Mouse (Mus musculus) thymus, adult 18-20 months (tissue): ENCODE data around the gene Thap8.

ENCODE experiments used
- DNase-seq, 2 experiments: peaks; one replicate each; pipeline ENCODE4 v3.0.0; 2022; ENCODE audit warnings: mixed read lengths in 2 of 2

Gene Thap8

DNA sequence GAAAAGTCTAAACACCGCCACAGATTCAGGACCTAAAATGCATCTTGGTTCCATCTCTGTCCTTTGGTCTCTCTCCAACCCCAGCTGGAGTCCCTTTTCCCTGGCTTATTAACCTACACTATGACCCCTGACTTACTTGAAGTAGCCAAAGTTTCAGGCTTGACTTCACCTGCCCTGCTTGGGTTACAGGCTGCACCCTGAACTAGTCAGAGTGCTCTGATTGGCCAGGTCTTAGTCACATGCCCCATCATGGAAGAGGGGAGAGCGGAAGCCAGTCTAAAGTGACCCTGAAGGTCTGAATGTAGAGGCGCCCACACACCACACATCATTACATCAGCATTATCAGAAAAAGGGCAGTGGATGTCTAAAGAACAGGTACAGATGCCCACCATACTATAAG is 38.2 kb downstream of the Thap8 start:
- DNase-seq, result no peak

DNA sequence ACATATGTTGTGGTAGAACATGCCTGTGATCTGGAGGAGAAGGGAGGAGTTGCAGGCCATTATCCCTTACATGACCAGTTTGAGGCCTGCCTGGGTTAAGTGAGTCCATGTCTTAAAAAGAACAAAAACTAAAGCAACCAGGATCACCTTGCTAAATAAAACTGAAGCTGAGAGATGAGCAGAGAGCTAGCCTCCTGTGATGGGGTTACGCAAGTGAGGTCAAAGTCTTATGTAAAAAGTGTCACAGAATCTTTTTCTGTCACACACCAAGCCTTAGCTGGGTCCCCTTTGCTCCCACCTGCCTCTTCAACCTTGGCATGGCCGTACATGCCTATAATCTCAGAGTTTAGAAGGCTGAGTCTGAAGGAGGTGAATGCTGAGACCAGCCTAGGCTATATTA is 41.1 kb downstream of the Thap8 start:
- no peak for DNase-seq

DNA sequence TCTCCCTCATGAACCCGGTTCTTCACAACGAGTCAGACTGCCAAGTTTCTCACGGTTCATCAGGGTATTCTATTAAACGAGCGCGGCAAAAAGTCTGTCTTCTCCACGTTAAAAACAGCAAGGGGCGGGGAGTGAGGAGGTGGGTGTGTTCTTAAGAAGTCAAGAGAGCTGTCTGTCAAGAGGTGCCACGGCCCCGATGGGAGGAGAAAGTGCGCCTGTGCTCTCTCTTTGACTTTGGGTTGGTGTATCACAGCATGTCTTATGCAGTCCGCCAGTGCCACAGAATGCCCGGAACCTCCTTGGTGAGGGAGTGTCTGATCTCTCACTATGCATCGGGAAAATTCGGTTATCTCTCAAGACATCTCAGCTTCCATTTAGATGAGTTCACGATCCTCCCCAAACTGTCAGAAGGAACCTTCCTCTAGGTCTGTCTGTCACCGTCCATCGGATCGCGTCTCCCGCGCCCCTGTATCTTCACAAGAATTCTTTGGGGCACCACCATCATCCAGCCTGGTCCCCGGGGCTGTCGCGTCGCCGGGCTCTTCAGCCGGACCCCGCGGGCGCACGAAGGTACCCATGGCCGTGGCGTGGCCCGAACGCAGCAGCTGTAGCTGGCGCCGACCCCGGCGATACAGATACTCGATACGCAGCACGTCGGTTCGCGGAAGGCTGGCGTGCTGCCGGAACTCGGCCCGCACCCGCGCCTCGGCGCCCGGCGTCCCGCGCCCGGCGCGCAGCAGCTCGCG is 41.8 kb downstream of the Thap8 start, which contains the start of gene E130208F15Rik:
Gene E130208F15Rik, plus strand, starts transcription at position 202 of the 746 bp plus-strand sequence.
- peak; percentile 62 to 74 for DNase-seq

DNA sequence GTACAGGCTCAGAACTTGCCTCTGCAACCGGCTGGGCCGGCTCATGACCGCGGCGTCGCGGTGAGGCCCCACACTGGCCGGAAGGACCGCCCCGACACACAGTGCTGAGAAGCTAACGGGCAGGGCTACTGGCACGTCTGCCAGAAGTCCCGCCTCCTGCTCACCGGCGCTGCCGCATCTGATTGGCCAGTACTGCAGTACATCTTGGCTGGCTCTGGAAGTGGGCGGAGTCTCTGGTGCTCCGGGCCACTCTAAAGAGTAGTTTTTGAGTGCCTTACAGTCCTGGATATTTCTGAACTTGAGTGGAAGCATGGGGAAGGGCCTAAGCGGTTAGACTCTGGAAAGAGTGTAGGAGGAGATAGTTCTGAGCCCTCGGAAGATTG is 42.4 kb downstream of the Thap8 start:
- peak; percentile 95 to 96 for DNase-seq

DNA sequence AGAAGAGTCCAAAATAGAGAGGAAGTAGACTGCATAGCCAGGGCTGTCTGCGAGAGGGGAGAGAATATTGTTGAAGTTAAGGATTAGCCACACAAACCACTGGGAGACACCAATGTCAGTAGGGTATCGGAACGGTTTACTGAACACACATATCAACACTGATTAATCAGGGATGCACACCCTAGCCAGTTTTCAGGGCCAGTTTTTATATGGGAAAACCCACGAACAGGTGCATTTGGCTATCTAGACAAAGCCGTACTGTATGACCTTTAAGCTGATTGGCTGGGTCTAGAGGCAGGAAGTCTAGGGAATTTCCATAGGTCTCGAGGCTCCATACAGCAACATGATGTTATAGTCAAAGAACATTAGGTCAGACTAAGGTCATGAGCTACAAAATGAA is 43.0 kb downstream of the Thap8 start:
- no peak for DNase-seq

DNA sequence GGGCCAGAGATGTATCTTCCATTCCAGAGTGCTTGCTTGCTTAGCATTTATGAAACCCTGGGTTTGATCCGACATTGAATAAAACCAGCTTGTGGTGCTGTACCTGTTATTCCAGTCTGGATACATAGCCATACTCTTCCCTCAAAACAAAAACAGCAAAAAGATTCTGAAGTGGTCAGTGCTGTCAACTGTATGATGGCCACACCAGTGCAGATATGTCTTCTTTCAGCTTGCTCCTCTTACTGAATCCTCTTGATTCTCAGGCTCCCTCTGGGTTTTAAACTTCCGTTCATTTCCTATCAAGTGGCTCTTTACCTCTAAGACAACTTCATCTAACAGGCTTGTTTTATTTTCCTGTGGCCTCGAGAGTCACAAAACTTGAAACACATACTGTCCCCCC is 43.9 kb downstream of the Thap8 start, which contains the start of gene Sdhaf1:
Gene Sdhaf1, minus strand, starts transcription at position 101 of the 400 bp plus-strand sequence.
- DNase-seq, result no peak

DNA sequence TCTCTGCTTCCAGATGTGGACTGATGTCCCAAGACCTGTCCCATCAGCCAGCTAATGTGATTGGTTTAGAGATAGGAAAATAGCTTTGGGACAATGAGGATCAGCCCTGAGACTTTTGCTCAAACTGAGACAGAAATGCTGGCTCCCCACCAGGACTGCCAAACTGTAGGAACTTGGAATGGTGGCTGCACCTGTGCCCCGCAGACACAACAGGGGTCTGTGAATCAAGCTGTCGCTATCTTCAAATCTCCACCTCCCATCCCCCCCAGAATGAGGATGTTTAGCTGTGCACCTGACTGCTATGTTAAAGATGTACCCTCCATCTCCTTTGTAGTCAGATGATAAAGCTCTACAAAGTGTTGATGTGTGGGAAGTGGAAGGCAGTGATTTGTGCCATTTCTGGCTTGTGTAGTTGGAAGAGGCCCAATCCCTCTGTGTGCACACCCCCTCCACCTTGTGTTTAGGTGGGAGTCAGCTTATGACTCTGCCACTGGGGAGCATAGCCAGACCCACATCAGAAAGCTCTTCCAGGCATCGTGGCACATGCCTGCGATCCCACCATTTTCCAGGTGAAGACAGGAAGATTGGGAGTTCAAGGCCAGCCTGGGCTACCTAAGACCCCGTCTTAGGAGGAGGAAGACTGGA is 44.5 kb downstream of the Thap8 start:
- DNase-seq, result no peak

DNA sequence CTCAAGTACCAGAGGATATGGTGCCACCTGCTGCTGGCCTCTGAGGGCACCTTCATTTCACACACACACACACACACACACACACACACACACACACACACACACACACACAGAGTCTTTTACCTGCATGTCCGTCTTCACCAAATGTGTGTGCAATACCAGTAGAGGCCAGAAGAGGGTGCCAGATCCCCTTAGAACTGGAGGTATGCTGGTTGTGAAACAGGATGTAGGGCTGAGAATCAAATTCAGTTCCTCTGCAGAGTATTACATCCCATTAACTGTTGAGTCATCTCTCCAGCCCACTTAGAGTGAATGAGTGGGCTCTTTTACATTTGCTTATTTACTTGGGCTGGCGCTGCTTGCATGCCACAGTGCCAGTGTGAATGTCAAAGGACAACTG is 45.5 kb downstream of the Thap8 start:
- DNase-seq, result no peak

DNA sequence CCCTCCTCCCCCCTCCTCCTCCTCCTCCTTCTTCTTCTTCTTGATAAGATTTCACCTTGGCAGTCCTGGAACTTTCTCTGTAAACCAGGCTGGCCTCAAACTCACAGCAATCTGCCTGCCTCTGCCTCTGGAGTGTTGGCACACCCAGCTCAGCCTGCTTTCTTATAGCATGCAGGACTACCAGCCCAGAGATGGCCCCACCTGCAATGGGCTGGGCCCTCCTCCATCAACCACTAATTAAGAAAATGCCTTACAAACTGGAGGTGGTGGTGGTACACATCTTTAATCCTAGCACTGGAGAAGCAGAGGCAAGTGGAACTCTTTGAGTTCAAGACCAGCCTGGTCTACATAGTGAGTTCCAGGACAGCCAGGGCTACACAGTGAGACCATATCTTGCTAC is 46.5 kb downstream of the Thap8 start:
- DNase-seq, result no peak

DNA sequence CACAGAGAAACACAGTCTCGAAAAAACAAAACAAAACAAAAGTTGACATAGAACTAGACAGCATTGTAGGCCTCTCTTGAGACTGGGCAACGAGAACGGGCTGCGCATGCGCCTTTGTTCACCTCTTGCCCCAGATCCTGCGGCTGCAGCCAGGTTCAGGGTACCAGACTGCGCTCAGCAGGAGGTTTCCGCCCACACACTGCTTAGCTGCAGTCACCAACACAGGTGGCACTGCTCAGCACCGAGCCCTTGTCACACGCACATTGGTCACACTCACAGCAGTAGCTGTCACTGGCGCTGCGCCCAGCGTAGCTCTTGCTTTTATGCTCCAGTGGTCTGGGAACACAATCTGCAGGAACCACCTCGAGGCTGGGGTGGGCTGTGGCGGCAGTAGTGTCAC is 47.2 kb downstream of the Thap8 start:
- DNase-seq, result no peak

DNA sequence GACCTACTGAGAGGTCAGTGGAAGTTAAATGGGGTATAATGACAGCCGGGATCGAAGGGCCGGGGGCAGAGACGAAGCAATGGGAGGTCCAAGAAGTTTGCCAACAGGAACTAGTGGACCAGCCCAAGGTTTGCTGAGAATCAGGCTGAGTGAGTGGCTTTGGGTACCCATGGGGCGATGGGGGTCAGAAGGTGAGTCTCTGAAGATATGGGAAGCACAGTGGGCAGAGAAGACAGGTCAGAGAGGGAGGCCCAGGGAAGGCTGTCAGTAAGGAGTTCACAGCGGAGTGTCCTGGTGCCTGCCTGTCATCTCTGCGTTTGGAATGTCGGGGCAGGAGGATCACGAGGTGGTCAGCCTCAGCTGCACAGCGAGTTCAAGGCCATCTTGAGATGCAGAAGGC is 48.5 kb downstream of the Thap8 start:
- no peak for DNase-seq

DNA sequence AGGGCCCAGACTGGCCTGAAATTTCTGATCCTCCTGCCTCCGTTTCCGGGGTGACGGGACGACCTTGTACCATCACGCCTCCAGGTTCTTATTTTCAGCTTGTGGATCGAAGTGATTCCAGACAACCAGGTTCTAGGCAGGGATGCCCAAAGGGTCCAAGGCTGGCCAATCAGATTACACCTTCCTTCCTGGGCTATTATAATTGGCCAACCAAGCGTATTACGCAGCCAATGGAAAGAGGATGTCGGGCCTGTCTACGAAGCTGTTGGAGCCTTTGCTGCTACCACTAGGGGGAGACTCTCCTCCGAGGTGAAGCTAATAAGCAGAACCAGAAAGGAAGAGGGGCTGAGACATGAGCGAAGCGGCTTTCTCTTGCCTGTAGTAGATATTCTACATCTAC is 52.0 kb downstream of the Thap8 start:
- DNase-seq, result peak; percentile 45 to 70

DNA sequence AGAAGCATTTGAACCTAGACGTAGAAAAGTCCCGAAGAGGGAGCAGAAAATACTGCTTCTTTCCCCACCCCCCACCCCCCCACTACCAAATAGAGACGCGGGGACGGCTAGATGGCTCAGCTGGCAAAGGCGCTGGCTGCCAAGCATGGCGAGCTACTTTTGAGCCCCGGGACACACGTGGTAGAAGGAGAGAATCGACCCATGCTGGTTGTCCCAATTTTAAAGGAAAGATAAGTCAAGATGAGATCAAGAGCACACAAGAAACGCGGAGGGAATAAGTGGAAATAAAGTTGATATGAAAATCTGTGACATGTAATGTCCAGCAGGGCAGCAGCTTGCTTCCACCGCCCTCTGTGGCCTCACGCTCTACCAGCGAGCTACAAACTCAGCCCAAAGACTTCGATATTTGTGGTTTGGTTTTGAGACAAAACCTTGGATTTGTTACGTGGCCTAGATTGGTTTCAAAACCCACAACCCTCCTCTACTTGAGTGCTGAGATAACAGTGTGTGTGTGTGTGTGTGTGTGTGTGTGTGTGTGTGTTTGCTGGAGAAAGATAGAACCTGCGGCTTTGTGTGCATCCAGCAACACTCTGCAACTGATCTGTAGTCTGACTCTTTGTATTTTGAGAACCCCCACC is 52.8 kb downstream of the Thap8 start:
- no peak for DNase-seq

DNA sequence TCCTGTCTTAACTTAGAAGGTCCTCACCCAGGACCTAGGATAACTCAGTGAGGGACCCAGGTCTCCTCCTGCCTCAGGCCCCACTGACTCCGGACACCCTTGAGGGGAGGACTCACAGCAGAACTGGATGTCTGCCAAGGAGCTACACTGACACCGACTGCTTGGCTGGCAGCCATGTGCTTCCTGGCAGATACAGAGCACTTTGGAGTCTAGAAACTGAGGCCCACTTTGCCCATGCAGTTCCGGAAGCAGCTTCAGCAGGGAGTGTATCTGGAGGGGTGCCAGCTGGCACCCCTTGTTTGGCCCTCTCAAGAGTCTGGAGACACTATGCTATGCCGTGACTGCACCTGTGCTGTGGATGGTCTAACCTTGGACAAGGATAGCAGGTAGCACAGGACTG is 53.5 kb downstream of the Thap8 start:
- peak; percentile 31 to 59 for DNase-seq

DNA sequence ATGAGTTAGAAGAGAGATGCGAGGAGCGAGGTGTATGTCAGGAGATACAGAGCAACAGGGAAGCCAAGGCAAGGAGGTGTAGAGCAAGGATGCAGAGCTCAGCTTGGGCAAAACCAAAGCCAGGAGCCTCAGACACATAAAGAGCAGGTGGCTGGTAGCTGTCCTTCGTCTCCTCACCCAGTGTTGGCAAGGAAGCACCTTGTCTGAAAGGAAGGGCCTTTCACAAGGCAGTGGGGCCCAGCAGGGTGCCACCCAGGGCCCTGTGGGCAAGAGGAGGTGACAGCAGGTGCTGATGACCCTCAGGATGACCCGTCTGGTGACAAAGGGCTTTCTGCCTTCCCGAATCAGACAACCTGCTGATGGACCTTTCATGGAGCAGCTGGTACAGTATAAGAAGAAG is 54.7 kb downstream of the Thap8 start:
- no peak for DNase-seq

DNA sequence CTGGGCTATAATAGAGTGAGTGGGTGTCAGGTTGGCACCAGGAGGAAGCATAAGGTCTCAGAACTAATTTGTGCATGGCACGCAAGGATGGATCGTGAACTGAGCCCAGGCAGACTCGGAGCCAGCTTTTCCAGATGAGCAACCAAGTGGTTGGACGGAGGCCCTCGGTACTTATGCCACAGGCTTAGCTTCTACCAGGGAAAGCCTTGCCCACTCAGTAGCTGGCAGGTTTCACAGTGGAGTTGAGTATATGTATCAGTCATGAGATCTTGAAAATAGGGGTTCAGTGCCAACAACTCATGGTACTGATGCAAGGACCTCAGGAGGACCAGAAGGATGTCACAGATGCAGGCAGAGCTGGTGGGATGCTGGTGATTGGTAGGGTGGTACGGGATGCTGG is 55.8 kb downstream of the Thap8 start:
- DNase-seq, result no peak

DNA sequence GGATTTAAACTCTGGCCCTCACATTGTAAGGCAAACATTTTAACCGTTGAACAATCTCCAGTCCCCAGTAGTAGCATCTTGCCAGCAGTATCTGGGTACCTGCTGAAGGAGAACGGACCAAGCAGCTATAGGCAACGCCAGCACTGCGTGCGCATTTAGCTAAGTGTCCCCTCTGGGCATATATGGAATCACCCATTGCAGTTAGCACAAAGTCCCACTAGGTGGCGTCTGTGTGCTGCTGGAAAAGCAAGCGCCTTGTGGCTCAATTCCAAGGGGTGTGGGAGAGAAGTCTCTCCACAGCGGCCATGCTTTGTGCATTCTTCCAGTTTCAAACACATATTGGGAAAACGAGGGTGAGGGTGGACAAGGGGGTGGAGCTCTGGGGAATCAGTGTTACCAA is 56.5 kb downstream of the Thap8 start:
- peak in 1 of 2 experiments; percentile 45 for DNase-seq

DNA sequence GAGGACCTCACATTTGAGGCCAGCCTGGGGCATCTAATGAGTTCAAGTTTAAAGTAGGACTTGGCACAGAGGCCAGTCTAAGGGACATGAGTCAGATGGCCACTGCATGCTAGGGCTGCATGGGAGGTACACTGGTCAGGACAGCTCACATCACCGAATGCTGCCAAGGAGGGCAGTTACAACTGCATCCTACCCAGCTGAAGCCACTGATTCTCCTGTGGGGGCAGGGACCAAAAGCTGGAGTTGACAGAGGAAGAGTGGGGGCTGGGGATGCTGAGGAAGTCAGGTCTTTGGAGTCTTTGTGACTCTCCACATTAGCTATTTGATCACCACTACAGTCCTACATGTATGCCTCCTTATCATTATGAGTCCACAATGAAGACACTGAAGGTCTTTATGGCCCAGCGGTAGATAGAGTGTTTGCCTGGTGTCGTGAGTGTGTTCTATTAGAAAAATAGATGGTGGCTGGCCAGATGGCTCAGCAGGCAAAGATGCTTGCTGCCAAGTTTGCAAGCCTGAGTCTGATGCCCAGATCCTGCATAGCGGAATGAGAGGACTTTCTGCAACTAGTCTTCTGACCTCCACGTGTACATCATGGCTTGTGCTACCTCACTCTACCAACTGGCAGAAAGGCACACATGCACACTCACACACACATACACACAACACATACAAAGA is 59.7 kb downstream of the Thap8 start:
- DNase-seq, result no peak
